Comparison of ENCODE assay signal across 9 mouse cellular contexts in the genomic region with DNA sequence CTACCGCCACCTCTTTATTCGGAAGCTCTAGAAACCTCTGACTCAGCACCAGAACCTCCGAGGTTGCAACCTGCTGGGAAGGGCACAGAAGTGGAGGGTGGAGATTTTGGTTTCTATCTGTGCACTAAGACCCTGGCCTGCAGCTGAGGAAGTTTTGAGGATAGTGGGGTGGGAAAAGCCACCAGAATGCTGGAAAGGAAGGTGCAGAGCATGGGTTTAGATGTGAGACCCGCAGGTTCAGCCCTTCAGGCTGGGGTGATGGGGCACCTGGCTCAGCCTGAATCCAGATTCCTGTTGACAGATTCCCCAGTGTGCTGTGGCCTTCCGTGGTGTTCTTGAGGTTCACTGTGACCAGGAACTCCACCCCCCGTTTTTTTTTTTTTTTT. TPM values are rescaled to one million over a fixed set of nuclear protein-coding genes. Genes with fewer than 3 reads are reported as not detected.
A peak's percentile ranks its signal among the peaks of the same experiment; 100 is the strongest.
DNase-seq lines count a peak whose midpoint lies in the region; ATAC-seq and TF ChIP-seq lines count a peak whose summit lies in the region.
"Had no signal": no experiment of that assay in that cellular context is flagged by ENCODE, and none has a peak within 500 bp of the region (broad histone marks: within the 10 kb centered on the region; RNA-seq: fewer than 3 reads in every experiment).

No protein-coding gene starts in this region.

- ATAC-seq in stomach, embryonic 14.5 days (ENCODE audit: insufficient number of reproducible peaks, insufficient read depth, low FRiP score, low read depth), result no peak
- ATAC-seq in stomach, postnatal 0 days (ENCODE audit: low FRiP score, low TSS enrichment), result no peak
- ATAC-seq in limb, embryonic 15.5 days (ENCODE audit: insufficient number of reproducible peaks, low FRiP score, low TSS enrichment, low read depth), result no peak
- ATAC-seq in stomach, embryonic 16.5 days (ENCODE audit: insufficient read depth, low FRiP score), result no peak

- no peak overlapping the region for H3K27ac ChIP-seq in stomach, embryonic 14.5 days (ENCODE audit: low read length)
- H3K27ac ChIP-seq in stomach, postnatal 0 days (replicated peaks), result no peak overlapping the region
- H3K27ac ChIP-seq in limb, embryonic 15.5 days, result no peak overlapping the region
- no peak overlapping the region for H3K27ac ChIP-seq in stomach, embryonic 16.5 days (ENCODE audit: low read length)
- no peak overlapping the region for H3K27ac ChIP-seq in thymus, adult 2 months (ENCODE audit: control insufficient read depth, insufficient read depth, low read length)

- no peaks in the 10 kb centered on the region; the same call in 1 of the 2 replicates for H3K9me3 ChIP-seq in stomach, embryonic 14.5 days (ENCODE audit: control insufficient read depth, low read depth, low read length)
- H3K9me3 ChIP-seq in stomach, postnatal 0 days (ENCODE audit: control insufficient read depth, low read length), result no peaks in the 10 kb centered on the region
- H3K9me3 ChIP-seq in limb, embryonic 15.5 days, result peaks cover 7% of the 10 kb centered on the region
- 0 out of 2 replicates have a peak, but pooled peaks cover 6% of the 10 kb centered on the region for H3K9me3 ChIP-seq in stomach, embryonic 16.5 days (replicated peaks; ENCODE audit: control insufficient read depth, low read length)

- H3K4me3 ChIP-seq in stomach, embryonic 14.5 days (ENCODE audit: low read depth, low read length), result peak overlapping the region; percentile 41; the same call in 1 of the 2 replicates
- H3K4me3 ChIP-seq in stomach, postnatal 0 days (ENCODE audit: low read depth, low read length), result no peak overlapping the region
- H3K4me3 ChIP-seq in limb, embryonic 15.5 days, result peak overlapping the region; percentile 52
- H3K4me3 ChIP-seq in stomach, embryonic 16.5 days (replicated peaks; ENCODE audit: low read length), result no peak overlapping the region; the same call in 1 of the 2 replicates
- H3K4me3 ChIP-seq in thymus, adult 2 months (ENCODE audit: control insufficient read depth, insufficient read depth, low read length), result no peak overlapping the region
- H3K4me3 ChIP-seq: megakaryocyte, embryonic 14.5 days had no signal

- no peak for TF ChIP-seq POLR2A in thymus, adult 2 months (IDR thresholded peaks at IDR 0.05; ENCODE audit: control insufficient read depth, extremely low read depth, insufficient read depth, low read length, poor library complexity)

- TF ChIP-seq EP300 in stomach, postnatal 0 days (optimal IDR thresholded peaks at IDR 0.05), result no peak

- 0 out of 2 replicates have a peak overlapping the region, but pooled peaks have one; percentile 88 for H3K4me2 ChIP-seq in stomach, embryonic 14.5 days (replicated peaks; ENCODE audit: low read depth, low read length)
- H3K4me2 ChIP-seq in stomach, postnatal 0 days (replicated peaks; ENCODE audit: low read depth), result no peak overlapping the region; the same call in 1 of the 2 replicates
- peak overlapping the region; percentile 93 for H3K4me2 ChIP-seq in limb, embryonic 15.5 days
- H3K4me2 ChIP-seq in stomach, embryonic 16.5 days (ENCODE audit: low read depth, low read length), result peak overlapping the region; percentile 97; the same call in 1 of the 2 replicates

- no peak for TF ChIP-seq CTCF in stomach, postnatal 0 days (IDR thresholded peaks at IDR 0.05; ENCODE audit: low read depth)
- TF ChIP-seq CTCF in thymus, adult 2 months (IDR thresholded peaks at IDR 0.05; ENCODE audit: borderline replicate concordance, control insufficient read depth, extremely low read depth, insufficient read depth, low read length, poor library complexity), result no peak

- H3K36me3 ChIP-seq in stomach, embryonic 14.5 days (ENCODE audit: control insufficient read depth, insufficient read depth, low read length), result no peaks in the 10 kb centered on the region
- H3K36me3 ChIP-seq in stomach, postnatal 0 days (ENCODE audit: control insufficient read depth, insufficient read depth, low read length), result no peaks in the 10 kb centered on the region
- no peaks in the 10 kb centered on the region for H3K36me3 ChIP-seq in limb, embryonic 15.5 days
- no peaks in the 10 kb centered on the region for H3K36me3 ChIP-seq in stomach, embryonic 16.5 days (ENCODE audit: control insufficient read depth, insufficient read depth, low read length)
- H3K36me3 ChIP-seq in thymus, adult 2 months (ENCODE audit: control insufficient read depth, insufficient read depth, low read length), result no peaks in the 10 kb centered on the region

- 7% methylated on average over 6 of the region's 6 CpGs for WGBS in stomach, embryonic 14.5 days
- 8% methylated on average over 6 of the region's 6 CpGs for WGBS in stomach, postnatal 0 days
- 5% methylated on average over 6 of the region's 6 CpGs for WGBS in limb, embryonic 15.5 days
- 5% methylated on average over 6 of the region's 6 CpGs for WGBS in stomach, embryonic 16.5 days
- 6% methylated on average over 6 of the region's 6 CpGs for WGBS in thymus, adult 2 months

- peak; percentile 11 for DNase-seq in embryo, embryonic 9.5 days (ENCODE audit: extremely low spot score)
- DNase-seq in embryo, embryonic 10.5 days (ENCODE audit: low spot score), result no peak
- no peak for DNase-seq in stomach, postnatal 0 days (ENCODE audit: low spot score)
- no peak for DNase-seq in natural killer cell, adult 2 months (ENCODE audit: low spot score in 2 of 2)
- no peak for DNase-seq in thymus, adult 2 months

- peaks cover 2% of the 10 kb centered on the region; the same call in 1 of the 2 replicates for H3K4me1 ChIP-seq in stomach, embryonic 14.5 days (ENCODE audit: control insufficient read depth, insufficient read depth, low read length)
- peaks cover 7% of the 10 kb centered on the region; the same call in 1 of the 2 replicates for H3K4me1 ChIP-seq in stomach, postnatal 0 days (replicated peaks; ENCODE audit: control insufficient read depth, insufficient read depth)
- peaks cover 39% of the 10 kb centered on the region for H3K4me1 ChIP-seq in limb, embryonic 15.5 days
- H3K4me1 ChIP-seq in stomach, embryonic 16.5 days (ENCODE audit: control insufficient read depth, insufficient read depth, low read length), result peaks cover 11% of the 10 kb centered on the region
- peaks cover 35% of the 10 kb centered on the region for H3K4me1 ChIP-seq in thymus, adult 2 months (replicated peaks; ENCODE audit: control insufficient read depth, insufficient read depth, low read length)

- H3K9ac ChIP-seq in stomach, embryonic 14.5 days (replicated peaks; ENCODE audit: low read depth, low read length), result no peak overlapping the region
- H3K9ac ChIP-seq in stomach, postnatal 0 days (ENCODE audit: low read length), result no peak overlapping the region
- H3K9ac ChIP-seq in limb, embryonic 15.5 days, result no peak overlapping the region
- no peak overlapping the region for H3K9ac ChIP-seq in stomach, embryonic 16.5 days (ENCODE audit: low read length)

- peaks cover 13% of the 10 kb centered on the region; the same call in 1 of the 2 replicates for H3K27me3 ChIP-seq in stomach, embryonic 14.5 days (ENCODE audit: control insufficient read depth, insufficient read depth, low read length)
- H3K27me3 ChIP-seq in stomach, postnatal 0 days (ENCODE audit: control insufficient read depth, insufficient read depth, low read length), result peaks cover 10% of the 10 kb centered on the region; the same call in 1 of the 2 replicates
- H3K27me3 ChIP-seq in limb, embryonic 15.5 days, result peaks cover 49% of the 10 kb centered on the region
- peaks cover 42% of the 10 kb centered on the region for H3K27me3 ChIP-seq in stomach, embryonic 16.5 days (ENCODE audit: control insufficient read depth, insufficient read depth, low read length)
- peaks cover 17% of the 10 kb centered on the region for H3K27me3 ChIP-seq in thymus, adult 2 months (ENCODE audit: control insufficient read depth, insufficient read depth, low read length)

RNA-seq across cellular contexts. Expression of a gene that starts 2.3 kb away (rescaled TPM):
- polyA plus RNA-seq in stomach, embryonic 14.5 days (2014; fragmentation: Nextera tagmentation; extraction: Ambion mirVana), result 5.6 and 7.1 TPM in 2 replicates
- polyA plus RNA-seq in stomach, postnatal 0 days (2015; fragmentation: Nextera tagmentation; extraction: Ambion mirVana), result 0.98 and 1.5 TPM in 2 replicates
- polyA plus RNA-seq in limb, embryonic 15.5 days (2015; fragmentation: Nextera tagmentation; extraction: Ambion mirVana), result 4.4 and 5.2 TPM in 2 replicates
- polyA plus RNA-seq in stomach, embryonic 16.5 days (2015; fragmentation: Nextera tagmentation; extraction: Ambion mirVana), result 4.0 and 4.3 TPM in 2 replicates
- 18.4 and 23.7 TPM in 2 replicates for polyA plus RNA-seq in thymus, adult 2 months (2012; rRNA removed)

Comparison
In these comparisons a context has a peak if more than half of its experiments do, and no peak if none do; other contexts are left out.
1. H3K4me3 ChIP-seq: peak in stomach, embryonic 14.5 days (single experiment) and limb, embryonic 15.5 days (single experiment); none in stomach, postnatal 0 days (single experiment), stomach, embryonic 16.5 days (single experiment) and thymus, adult 2 months (single experiment).